Mouse (Mus musculus) cerebellum, postnatal 36 days (tissue): ENCODE data around the gene Cd300lb.

Experiments used
- DNase-seq, 2 experiments: peaks; one replicate each; pipeline ENCODE4 v3.0.0; 2021 to 2022; ENCODE audit warnings: mixed read lengths in 2 of 2

Cd300lb gene

DNA sequence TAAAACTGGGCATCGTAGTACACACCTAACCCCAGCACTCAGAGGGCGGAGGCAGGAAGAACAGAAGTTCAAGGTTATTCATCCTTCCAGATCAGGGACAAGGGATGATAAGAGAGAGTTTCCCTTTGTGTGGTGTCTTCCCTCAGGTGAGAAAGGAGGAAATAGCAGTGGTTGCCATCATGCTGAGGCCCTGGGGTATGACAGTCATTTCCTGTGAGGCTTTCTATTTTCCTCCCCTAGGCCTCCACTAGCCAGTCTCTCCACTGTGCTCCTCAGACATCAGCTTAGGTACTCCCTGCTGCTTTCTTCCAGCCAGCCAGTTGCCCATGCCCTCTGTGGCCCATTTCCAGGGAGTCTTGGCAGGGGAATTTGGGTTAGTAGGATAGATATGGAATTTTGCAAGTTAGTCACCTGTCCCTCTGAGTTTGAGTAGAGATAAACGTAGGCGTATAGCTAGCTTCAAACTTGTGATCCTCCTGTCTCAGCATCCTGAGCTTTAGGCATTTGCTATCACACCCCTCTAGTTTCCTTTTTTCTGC is 50.9 kb downstream of the Cd300lb start:
- peak in 1 of 2 experiments; percentile 48 for DNase-seq

DNA sequence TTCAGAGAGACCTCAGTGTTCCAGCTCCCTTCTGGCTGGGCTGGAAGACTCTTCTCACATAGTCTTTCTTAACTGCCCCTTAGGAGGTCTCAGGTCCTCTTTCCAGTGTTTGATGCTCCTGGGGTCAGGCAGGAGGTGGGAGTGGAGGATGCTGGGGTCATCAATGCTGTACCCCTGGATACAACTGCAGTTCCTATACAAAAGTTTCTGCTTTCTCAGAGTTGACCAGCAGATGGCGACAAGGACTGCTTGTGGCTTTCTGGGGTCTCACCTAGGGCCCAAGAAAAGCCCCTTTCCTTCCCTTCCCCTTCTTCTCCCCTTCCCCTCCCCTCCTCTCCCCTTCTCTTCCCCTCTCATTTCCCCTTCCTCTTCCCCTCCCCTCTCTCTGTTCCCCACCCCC is 53.6 kb downstream of the Cd300lb start:
- DNase-seq, result peak in 1 of 2 experiments; percentile 54

GRCm38 (mm10) chr11:114880185-114880584 is 54.0 kb downstream of the Cd300lb start:
- no peak for DNase-seq

GRCm38 (mm10) chr11:114879666-114880065 is 54.5 kb downstream of the Cd300lb start:
- no peak for DNase-seq

- peak; percentile 81 to 84 for DNase-seq
Measured at GRCm38 (mm10) chr11:114877145-114877544, 57.0 kb downstream of the Cd300lb start.

GRCm38 (mm10) chr11:114876621-114877020 is 57.6 kb downstream of the Cd300lb start:
- DNase-seq, result no peak

GRCm38 (mm10) chr11:114876176-114876575 is 58.0 kb downstream of the Cd300lb start:
- DNase-seq, result no peak

DNA sequence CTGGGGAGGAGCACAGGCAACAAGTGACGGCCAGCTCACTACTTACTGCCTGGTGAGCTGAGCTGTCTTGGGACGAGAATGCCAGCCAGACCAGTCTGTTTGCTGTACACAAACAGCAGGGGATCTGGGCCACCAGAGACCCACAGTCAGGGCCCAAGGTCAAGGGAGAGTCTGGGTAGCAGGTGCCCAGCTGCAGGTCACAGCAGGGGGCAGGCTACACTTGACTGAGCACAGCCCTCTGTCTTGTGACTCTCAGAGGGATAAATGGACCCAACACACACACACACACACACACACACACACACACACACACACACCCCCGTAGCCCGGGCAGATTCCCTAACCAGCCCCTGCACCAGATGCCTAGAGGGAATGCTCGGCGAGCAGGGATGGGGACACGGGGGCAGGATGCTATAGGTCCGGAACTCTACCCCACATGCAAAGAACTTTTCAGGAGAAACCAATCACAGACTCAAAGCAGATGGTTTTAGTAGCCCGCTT is 58.8 kb downstream of the Cd300lb start:
- peak; percentile 28 to 41 for DNase-seq

DNA sequence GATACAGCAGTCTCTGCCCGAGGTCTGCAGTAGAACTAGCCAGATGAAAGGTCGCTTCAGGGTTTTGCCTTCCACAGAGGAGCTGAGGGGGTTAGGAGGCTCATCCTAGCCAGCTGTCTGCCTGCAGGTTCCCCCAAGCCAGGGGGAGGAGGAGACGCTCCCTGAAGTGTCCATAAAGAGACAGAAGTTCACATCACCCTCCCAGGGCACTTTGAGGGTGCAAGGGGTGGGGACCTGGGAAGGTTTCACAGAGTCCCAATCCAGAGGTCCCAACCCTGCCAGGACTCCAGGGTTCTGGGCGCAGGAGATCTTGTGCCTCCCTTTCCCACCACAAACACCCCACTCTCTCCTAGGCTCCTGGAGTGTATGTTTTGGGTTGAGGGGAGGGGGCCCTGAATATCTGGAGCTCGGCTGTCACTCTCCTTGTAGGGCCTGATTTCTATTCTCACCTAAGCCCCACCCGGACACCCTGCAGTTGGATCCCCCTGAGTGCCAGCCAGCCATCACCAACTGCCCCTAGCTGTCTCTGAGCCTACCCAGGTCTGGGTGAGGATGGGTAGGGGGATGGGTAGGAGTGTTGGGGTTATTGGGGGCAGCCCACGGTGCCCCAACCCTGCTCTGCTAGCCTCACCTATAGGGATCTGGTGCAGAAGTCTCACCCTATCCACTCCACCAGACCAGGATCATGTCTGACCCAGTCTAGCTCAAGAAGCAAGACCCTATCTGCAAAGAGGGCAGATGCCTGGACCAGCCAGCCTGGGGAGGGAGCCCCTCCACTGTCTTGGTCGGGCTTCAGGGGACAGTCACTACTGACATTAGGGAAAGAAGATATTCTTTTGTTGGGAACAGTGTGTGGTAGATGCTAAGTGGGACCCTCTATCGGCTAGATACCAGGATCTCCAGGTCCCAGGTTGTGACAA is 59.7 kb downstream of the Cd300lb start:
- DNase-seq, result no peak

GRCm38 (mm10) chr11:114873022-114873817 is 61.0 kb downstream of the Cd300lb start:
- DNase-seq, result no peak
